Mouse (Mus musculus) limb, embryonic 14.5 days (tissue): ENCODE results near the gene Zfp64. TPM values are rescaled to one million over a fixed set of nuclear protein-coding genes. Genes with fewer than 3 reads are reported as not detected.

ENCODE experiments used
- ATAC-seq: fragments of 200-750 bp; cut with Nextera tagmentation; 2 replicates; pipeline ENCODE4 v1.8.0; 2017; ENCODE audit warnings: low read depth, moderate number of reproducible peaks, moderate TSS enrichment; ENCODE audit not compliant: low FRiP score
- DNase-seq: peaks from one replicate; pipeline ENCODE4 v3.0.0-alpha.2; 2015; ENCODE audit warnings: low spot score
- H3K27ac ChIP-seq: fragments of 300-500 bp; sonication (generic); replicated peaks from 2 replicates; pipeline ENCODE4 v1.5.1; 2014; ENCODE audit warnings: low read depth, mild to moderate bottlenecking, low read length, moderate library complexity, mixed read lengths
- H3K27me3 ChIP-seq: fragments of 300-500 bp; sonication (generic); 2 replicates; pipeline ENCODE4 v1.6.1; 2014; ENCODE audit warnings: low read length, mixed read lengths; ENCODE audit not compliant: control insufficient read depth, insufficient read depth
- H3K36me3 ChIP-seq: fragments of 300-500 bp; sonication (generic); 2 replicates; pipeline ENCODE4 v1.6.1; 2014; ENCODE audit warnings: mild to moderate bottlenecking, low read length, moderate library complexity, mixed read lengths; ENCODE audit not compliant: control insufficient read depth, insufficient read depth
- H3K4me1 ChIP-seq: fragments of 300-500 bp; sonication (generic); 2 replicates; pipeline ENCODE4 v1.6.1; 2014; ENCODE audit warnings: antibody characterized with exemption, low read length, mixed read lengths; ENCODE audit not compliant: control insufficient read depth, insufficient read depth
- H3K4me2 ChIP-seq: fragments of 300-500 bp; sonication (generic); replicated peaks from 2 replicates; pipeline ENCODE4 v1.6.1; 2014; ENCODE audit warnings: low read depth, mild to moderate bottlenecking, low read length, moderate library complexity; ENCODE audit not compliant: severe bottlenecking
- H3K4me3 ChIP-seq: fragments of 300-500 bp; sonication (generic); replicated peaks from 2 replicates; pipeline ENCODE4 v1.5.1; 2014; ENCODE audit warnings: low read length
- H3K9ac ChIP-seq: fragments of 300-500 bp; sonication (generic); 2 replicates; pipeline ENCODE4 v1.6.1; 2014; ENCODE audit warnings: mild to moderate bottlenecking, low read depth, low read length, moderate library complexity; ENCODE audit not compliant: severe bottlenecking
- H3K9me3 ChIP-seq: fragments of 300-500 bp; sonication (generic); 2 replicates; pipeline ENCODE4 v1.6.1; 2016; ENCODE audit warnings: low read length; ENCODE audit not compliant: control insufficient read depth
- POLR2A ChIP-seq: fragments of 200-500 bp; IDR thresholded peaks from 2 replicates; pipeline ENCODE4 v1.8.0; 2012; ENCODE audit warnings: inconsistent platforms, mild to moderate bottlenecking, moderate library complexity, borderline replicate concordance; ENCODE audit not compliant: insufficient read depth, insufficient read length; ENCODE audit errors: extremely low read depth
- WGBS: fragments of 180-500 bp; shearing (Covaris S2); extraction: QIAGEN DNeasy Blood & Tissue Kit; methylation state at CpG from one replicate; pipeline ENCODE4 v1.1.7; 2014; 5-methylcytosine and 5-hydroxymethylcytosine counted together
- polyA plus RNA-seq, 2 experiments: library from polyadenylated mRNA; depleted of rRNA in 1 of 2; stranded (reverse) in 1 of 2; unstranded in 1 of 2; fragments of >200 nt; fragmentation: Nextera tagmentation in 1 of 2; extraction: Ambion mirVana in 1 of 2; gene quantifications; 2 replicates each; pipeline versions ENCODE4 v1.2.1 to v1.2.3; 2012 to 2014

Zfp64 gene
- polyA plus RNA-seq, 2 experiments, result 46.0 to 49.5 TPM

GRCm38 (mm10) chr2:168987421-168987820 lies 32.0 kb upstream of the Zfp64 start:
- no peaks in the 10 kb centered on the region for H3K27me3 ChIP-seq
- H3K4me1 ChIP-seq, result no peaks in the 10 kb centered on the region
- H3K9ac ChIP-seq, result no peak overlapping the region
- no peak overlapping the region for H3K4me3 ChIP-seq
- DNase-seq (no peak), ATAC-seq (no peak)
- no peak overlapping the region for H3K4me2 ChIP-seq
- 85% methylated on average over 13 of the region's 13 CpGs for WGBS
- no peaks in the 10 kb centered on the region for H3K9me3 ChIP-seq
- no peaks in the 10 kb centered on the region for H3K36me3 ChIP-seq
- no peak overlapping the region for H3K27ac ChIP-seq
- TF ChIP-seq POLR2A, result no peak

GRCm38 (mm10) chr2:168981951-168982350 lies 26.6 kb upstream of the Zfp64 start:
- Histone ChIP-seq H3K4me1 (no peaks in the 10 kb centered on the region), H3K27me3 (no peaks in the 10 kb centered on the region), H3K36me3 (no peaks in the 10 kb centered on the region), H3K9ac (no peak overlapping the region), H3K27ac (no peak overlapping the region), H3K4me2 (no peak overlapping the region), H3K9me3 (0 out of 2 replicates have a peak, but pooled peaks cover 3% of the 10 kb centered on the region), H3K4me3 (no peak overlapping the region)
- DNase-seq (no peak), ATAC-seq (no peak)
- TF ChIP-seq POLR2A, result no peak
- 97% methylated on average over 7 of the region's 7 CpGs for WGBS

DNA sequence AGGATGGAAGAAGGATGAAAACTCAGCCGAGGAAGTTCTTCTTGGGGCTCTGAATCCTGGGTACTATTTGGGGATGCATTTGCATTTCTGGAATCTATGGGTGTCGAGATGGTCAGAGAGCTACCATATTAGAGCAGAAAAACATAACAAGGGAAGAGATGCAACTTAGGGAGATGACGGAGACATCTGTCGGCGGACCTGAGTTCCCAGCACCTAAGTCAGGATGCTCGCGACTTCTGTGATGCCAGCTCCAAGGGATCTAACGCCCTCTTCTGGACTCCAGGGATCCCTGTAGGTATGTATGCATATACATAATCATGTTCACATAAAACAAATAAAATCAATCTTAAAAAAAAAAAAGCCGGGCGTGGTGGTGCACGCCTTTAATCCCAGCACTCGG lies 26.1 kb upstream of the Zfp64 start:
- ATAC-seq (no peak), DNase-seq (no peak)
- WGBS, result 79% methylated on average over 12 of the region's 12 CpGs
- Histone ChIP-seq H3K36me3 (no peaks in the 10 kb centered on the region), H3K27me3 (no peaks in the 10 kb centered on the region), H3K9me3 (0 out of 2 replicates have a peak, but pooled peaks cover 3% of the 10 kb centered on the region), H3K4me2 (no peak overlapping the region), H3K4me1 (no peaks in the 10 kb centered on the region), H3K4me3 (no peak overlapping the region), H3K27ac (no peak overlapping the region), H3K9ac (no peak overlapping the region)
- no peak for TF ChIP-seq POLR2A

- no peak overlapping the region for H3K4me2 ChIP-seq
- TF ChIP-seq POLR2A, result no peak
Measured at GRCm38 (mm10) chr2:168980859-168981258, 25.5 kb upstream of the Zfp64 start.

DNA sequence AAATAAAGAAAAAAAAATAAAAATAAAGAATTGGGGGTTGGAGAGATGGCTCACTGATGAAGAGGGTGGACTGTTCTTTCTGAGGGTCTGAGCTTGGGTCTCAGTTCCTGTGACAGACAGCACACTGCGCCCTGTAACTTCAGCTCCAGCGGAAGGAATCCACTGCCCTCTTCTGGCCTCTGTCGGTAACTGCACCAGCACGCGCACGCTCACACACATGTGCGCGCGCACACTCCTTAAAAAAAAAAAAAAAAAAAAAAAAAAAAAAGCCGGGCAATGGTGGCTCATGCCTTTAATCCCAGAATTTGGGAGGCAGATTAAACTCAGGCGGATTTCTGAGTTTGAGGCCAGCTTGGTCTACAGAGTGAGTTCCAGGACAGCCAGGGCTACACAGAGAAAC lies 24.4 kb upstream of the Zfp64 start:
- TF ChIP-seq POLR2A, result no peak
- Histone ChIP-seq H3K4me2 (no peak overlapping the region), H3K36me3 (no peaks in the 10 kb centered on the region), H3K9me3 (0 out of 2 replicates have a peak, but pooled peaks cover 3% of the 10 kb centered on the region), H3K4me1 (no peaks in the 10 kb centered on the region), H3K27ac (no peak overlapping the region), H3K9ac (no peak overlapping the region), H3K4me3 (no peak overlapping the region), H3K27me3 (no peaks in the 10 kb centered on the region)
- DNase-seq (no peak), ATAC-seq (no peak)
- WGBS, result 63% methylated on average over 11 of the region's 11 CpGs

More at GRCm38 (mm10) chr2:168980859-168981258, 25.5 kb upstream of the Zfp64 start:
- Histone ChIP-seq H3K4me1 (no peaks in the 10 kb centered on the region), H3K27me3 (no peaks in the 10 kb centered on the region), H3K4me3 (no peak overlapping the region), H3K9ac (no peak overlapping the region), H3K27ac (no peak overlapping the region), H3K36me3 (no peaks in the 10 kb centered on the region), H3K9me3 (0 out of 2 replicates have a peak, but pooled peaks cover 3% of the 10 kb centered on the region)
- WGBS, result 63% methylated on average over 6 of the region's 6 CpGs
- no peak; the same call in 1 of the 2 replicates for ATAC-seq
- DNase-seq, result no peak

- WGBS, result 57% methylated on average over 9 of the region's 9 CpGs
- H3K4me2 ChIP-seq, result no peak overlapping the region
- DNase-seq (no peak), ATAC-seq (no peak)
- no peak overlapping the region for H3K4me3 ChIP-seq
- 0 out of 2 replicates have a peak, but pooled peaks cover 3% of the 10 kb centered on the region for H3K9me3 ChIP-seq
- no peak overlapping the region for H3K9ac ChIP-seq
- 0 out of 2 replicates have a peak overlapping the region, but pooled peaks have one; percentile 13 for H3K27ac ChIP-seq
- H3K4me1 ChIP-seq, result no peaks in the 10 kb centered on the region
- no peaks in the 10 kb centered on the region for H3K27me3 ChIP-seq
- TF ChIP-seq POLR2A, result no peak
- no peaks in the 10 kb centered on the region for H3K36me3 ChIP-seq
Measured at GRCm38 (mm10) chr2:168978031-168978430, 22.6 kb upstream of the Zfp64 start.
